Mouse (Mus musculus): ENCODE results near the gene Trap1a. TPM values are rescaled to one million over a fixed set of nuclear protein-coding genes. Genes with fewer than 3 reads are reported as not detected.
"Not testable (repeated sequence)": the region's sequence is repeated elsewhere in the genome, so short reads cannot be mapped to it uniquely, and the experiment has no call there.

The Trap1a gene
- not detected in 2 replicates for polyA plus RNA-seq (2016; fragmentation: Nextera tagmentation; extraction: Ambion mirVana)

DNA sequence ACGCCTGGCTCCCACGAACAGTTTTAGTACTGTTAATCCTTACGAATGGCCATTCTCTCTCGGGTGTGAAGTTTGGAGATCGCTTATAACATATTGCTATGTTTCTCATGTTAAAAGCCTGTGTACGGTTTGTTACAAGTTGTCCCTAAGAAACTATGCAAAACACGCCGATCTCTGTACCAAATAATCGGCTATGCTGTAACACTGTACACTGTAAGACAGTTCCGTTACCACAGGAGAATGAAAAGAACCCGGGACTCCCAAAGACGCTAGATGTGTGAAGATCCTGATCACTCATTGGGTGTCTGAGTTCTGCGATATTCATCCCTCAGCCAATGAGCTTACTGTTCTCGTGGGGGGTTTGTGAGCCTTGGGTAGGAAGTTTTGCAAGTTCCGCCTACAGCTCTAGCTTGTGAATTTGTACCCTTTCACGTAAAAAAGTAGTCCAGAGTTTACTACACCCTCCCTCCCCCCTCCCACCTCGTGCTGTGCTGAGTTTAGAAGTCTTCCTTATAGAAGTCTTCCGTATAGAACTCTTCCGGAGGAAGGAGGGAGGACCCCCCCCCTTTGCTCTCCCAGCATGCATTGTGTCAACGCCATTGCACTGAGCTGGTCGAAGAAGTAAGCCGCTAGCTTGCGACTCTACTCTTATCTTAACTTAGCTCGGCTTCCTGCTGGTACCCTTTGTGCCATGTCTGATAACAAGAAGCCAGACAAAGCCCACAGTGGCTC is at the start of gene Trap1a:
TSS of gene Trap1a (plus strand) at position 421 of the 732 bp plus-strand sequence.
- Histone ChIP-seq H3K4me1 (no peaks in the 10 kb centered on the region), H3K9ac (replicated peaks) (no peak within 1 kb of the TSS), H3K4me3 (no peak within 1 kb of the TSS), H3K27me3 (peaks cover 9% of the 10 kb centered on the region; the same call in 1 of the 2 replicates), H3K27ac (replicated peaks) (no peak within 1 kb of the TSS), H3K4me2 (replicated peaks) (no peak within 1 kb of the TSS), H3K36me3 (no peaks in the 10 kb centered on the region), H3K9me3 (no peaks in the 10 kb centered on the region)
- 90% methylated on average over 24 of the region's 24 CpGs for WGBS
- ATAC-seq (ENCODE audit: low FRiP score, low read depth), result no peak

GRCm38 (mm10) chrX:139293114-139293513 is 40.4 kb upstream of the Trap1a start:
- Histone ChIP-seq H3K4me1 (no peaks in the 10 kb centered on the region), H3K27me3 (no peaks in the 10 kb centered on the region; the same call in 1 of the 2 replicates), H3K27ac (replicated peaks) (no peak overlapping the region), H3K9ac (replicated peaks) (no peak overlapping the region), H3K36me3 (no peaks in the 10 kb centered on the region), H3K9me3 (no peaks in the 10 kb centered on the region), H3K4me3 (no peak overlapping the region), H3K4me2 (replicated peaks) (no peak overlapping the region)
- no peak for ATAC-seq (ENCODE audit: low FRiP score, low read depth)
- WGBS, result 77% methylated on average over 2 of the region's 2 CpGs

DNA sequence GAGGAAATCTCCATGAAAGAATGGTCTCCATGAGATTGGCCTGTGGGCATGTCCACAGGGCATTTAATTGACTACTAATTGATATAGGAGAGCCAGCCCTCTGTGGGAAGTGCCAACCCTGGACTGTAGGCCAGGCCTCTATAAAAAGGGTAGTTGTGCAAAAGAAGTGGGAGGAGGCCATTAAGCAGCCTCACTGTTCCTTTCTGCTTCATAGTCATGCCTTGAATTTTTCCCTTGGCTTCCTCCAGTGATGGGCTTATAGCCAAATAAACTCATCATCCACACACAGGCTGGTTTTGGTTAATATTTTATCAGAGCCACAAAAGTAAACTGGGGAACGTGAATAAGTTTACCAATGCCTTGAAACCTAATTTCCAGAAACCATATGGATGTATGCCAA is 38.2 kb upstream of the Trap1a start:
- Histone ChIP-seq H3K4me1 (no peaks in the 10 kb centered on the region), H3K4me2 (replicated peaks) (no peak overlapping the region), H3K9ac (replicated peaks) (no peak overlapping the region), H3K36me3 (no peaks in the 10 kb centered on the region), H3K9me3 (no peaks in the 10 kb centered on the region), H3K27me3 (no peaks in the 10 kb centered on the region; the same call in 1 of the 2 replicates), H3K4me3 (no peak overlapping the region), H3K27ac (replicated peaks) (no peak overlapping the region)
- WGBS, result 82% methylated on average over 1 of the region's 1 CpGs
- no peak for ATAC-seq (ENCODE audit: low FRiP score, low read depth)

DNA sequence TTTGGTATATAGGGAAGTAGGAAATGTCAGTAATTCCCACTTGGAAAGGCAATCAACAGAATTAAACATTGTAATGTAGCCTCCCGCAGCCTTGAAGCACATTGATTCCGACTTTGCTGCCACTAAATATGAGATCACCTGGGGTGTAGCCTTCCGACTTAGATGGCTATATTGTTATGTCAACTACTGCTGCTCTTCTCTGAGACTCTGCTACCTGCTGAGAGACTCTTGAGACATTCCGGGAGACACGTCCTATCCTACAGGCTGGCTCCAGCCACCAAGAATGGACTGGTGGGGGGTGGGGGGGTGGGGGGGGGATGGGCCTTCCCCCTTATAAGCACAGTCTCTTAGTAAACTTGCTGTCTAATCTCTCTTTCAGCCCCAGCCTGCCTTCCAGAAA is 16.1 kb upstream of the Trap1a start:
- not testable (repeated sequence) for H3K9me3 ChIP-seq; H3K36me3 ChIP-seq; H3K27me3 ChIP-seq; ATAC-seq (ENCODE audit: low FRiP score, low read depth); H3K4me2 ChIP-seq (replicated peaks); H3K9ac ChIP-seq (replicated peaks); H3K27ac ChIP-seq (replicated peaks); H3K4me3 ChIP-seq; H3K4me1 ChIP-seq
- 58% methylated on average over 5 of the region's 5 CpGs for WGBS

- no peaks in the 10 kb centered on the region for H3K9me3 ChIP-seq
- no peak overlapping the region for H3K27ac ChIP-seq (replicated peaks)
- no peaks in the 10 kb centered on the region for H3K4me1 ChIP-seq
- H3K27me3 ChIP-seq, result peaks cover 5% of the 10 kb centered on the region; the same call in 1 of the 2 replicates
- H3K4me3 ChIP-seq, result no peak overlapping the region
- H3K9ac ChIP-seq (replicated peaks), result no peak overlapping the region
- ATAC-seq (ENCODE audit: low FRiP score, low read depth), result no peak
- no peaks in the 10 kb centered on the region for H3K36me3 ChIP-seq
- 89% methylated on average over 9 of the region's 9 CpGs for WGBS
- no peak overlapping the region for H3K4me2 ChIP-seq (replicated peaks)
Measured at GRCm38 (mm10) chrX:139332583-139332982, 900 bp upstream of the Trap1a start.

- H3K9ac ChIP-seq (replicated peaks), result no peak overlapping the region
- no peaks in the 10 kb centered on the region for H3K9me3 ChIP-seq
- no peak overlapping the region for H3K4me2 ChIP-seq (replicated peaks)
- peaks cover 12% of the 10 kb centered on the region; the same call in 1 of the 2 replicates for H3K27me3 ChIP-seq
- no peak for ATAC-seq (ENCODE audit: low FRiP score, low read depth)
- no peaks in the 10 kb centered on the region for H3K36me3 ChIP-seq
- no peaks in the 10 kb centered on the region for H3K4me1 ChIP-seq
- no peak overlapping the region for H3K27ac ChIP-seq (replicated peaks)
- H3K4me3 ChIP-seq, result no peak overlapping the region
- WGBS, result 92% methylated on average over 14 of the region's 14 CpGs
Measured at GRCm38 (mm10) chrX:139334504-139335418, 1.3 kb downstream of the Trap1a start.

DNA sequence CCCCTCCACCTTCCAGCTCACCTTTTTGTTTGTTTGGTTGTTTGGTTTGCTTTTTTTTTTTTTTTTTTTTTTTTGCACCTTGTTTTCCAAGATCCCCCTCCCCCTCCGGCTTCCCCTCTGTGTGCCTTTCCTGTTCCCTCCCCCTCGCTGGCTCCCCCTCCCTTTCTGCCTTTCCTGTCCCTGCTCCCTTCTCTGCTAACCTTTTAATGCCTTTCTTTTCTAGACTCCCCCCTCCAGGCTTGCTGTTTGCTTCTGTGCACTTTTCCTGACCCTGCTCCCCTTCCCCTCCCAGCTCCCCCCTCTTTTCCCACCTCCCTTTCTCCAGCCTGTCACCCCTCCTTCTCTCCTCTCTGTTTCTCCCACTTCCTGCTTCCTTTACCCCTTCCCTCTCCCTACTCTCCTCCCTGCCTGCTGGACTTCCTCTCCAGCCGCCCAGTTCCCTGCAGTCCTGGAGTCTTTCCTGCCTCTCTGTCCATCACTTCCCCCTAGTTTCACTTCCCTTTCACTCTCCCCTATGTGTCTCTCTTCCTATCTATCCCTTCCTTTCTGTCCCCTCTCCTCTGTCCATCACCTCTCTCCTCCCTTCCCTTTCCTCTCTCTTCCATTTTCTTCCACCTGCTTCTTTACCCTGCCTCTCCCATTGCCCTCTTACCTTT is 2.1 kb downstream of the Trap1a start:
- Histone ChIP-seq H3K4me3 (no peak overlapping the region), H3K9ac (replicated peaks) (no peak overlapping the region), H3K4me2 (replicated peaks) (no peak overlapping the region), H3K27ac (replicated peaks) (no peak overlapping the region), H3K27me3 (peaks cover 12% of the 10 kb centered on the region; the same call in 1 of the 2 replicates), H3K9me3 (no peaks in the 10 kb centered on the region), H3K4me1 (no peaks in the 10 kb centered on the region), H3K36me3 (no peaks in the 10 kb centered on the region)
- ATAC-seq (ENCODE audit: low FRiP score, low read depth), result no peak
- 86% methylated on average over 3 of the region's 3 CpGs for WGBS

GRCm38 (mm10) chrX:139339553-139339952 is 6.1 kb downstream of the Trap1a start:
- H3K27ac ChIP-seq (replicated peaks), result no peak overlapping the region
- peaks cover 14% of the 10 kb centered on the region; the same call in 1 of the 2 replicates for H3K27me3 ChIP-seq
- H3K4me2 ChIP-seq (replicated peaks), result no peak overlapping the region
- no peaks in the 10 kb centered on the region for H3K4me1 ChIP-seq
- whole genome bisulfite sequencing, result 91% methylated on average over 4 of the region's 4 CpGs
- H3K36me3 ChIP-seq, result no peaks in the 10 kb centered on the region
- no peaks in the 10 kb centered on the region for H3K9me3 ChIP-seq
- no peak for ATAC-seq (ENCODE audit: low FRiP score, low read depth)
- H3K9ac ChIP-seq (replicated peaks), result no peak overlapping the region
- no peak overlapping the region for H3K4me3 ChIP-seq

GRCm38 (mm10) chrX:139341185-139341584 is 7.7 kb downstream of the Trap1a start:
- Histone ChIP-seq H3K4me1 (no peaks in the 10 kb centered on the region), H3K27me3 (peaks cover 12% of the 10 kb centered on the region; the same call in 1 of the 2 replicates), H3K36me3 (no peaks in the 10 kb centered on the region), H3K4me3 (no peak overlapping the region), H3K27ac (replicated peaks) (no peak overlapping the region), H3K4me2 (replicated peaks) (no peak overlapping the region), H3K9me3 (no peaks in the 10 kb centered on the region), H3K9ac (replicated peaks) (no peak overlapping the region)
- 77% methylated on average over 2 of the region's 2 CpGs for WGBS
- ATAC-seq (ENCODE audit: low FRiP score, low read depth), result no peak

DNA sequence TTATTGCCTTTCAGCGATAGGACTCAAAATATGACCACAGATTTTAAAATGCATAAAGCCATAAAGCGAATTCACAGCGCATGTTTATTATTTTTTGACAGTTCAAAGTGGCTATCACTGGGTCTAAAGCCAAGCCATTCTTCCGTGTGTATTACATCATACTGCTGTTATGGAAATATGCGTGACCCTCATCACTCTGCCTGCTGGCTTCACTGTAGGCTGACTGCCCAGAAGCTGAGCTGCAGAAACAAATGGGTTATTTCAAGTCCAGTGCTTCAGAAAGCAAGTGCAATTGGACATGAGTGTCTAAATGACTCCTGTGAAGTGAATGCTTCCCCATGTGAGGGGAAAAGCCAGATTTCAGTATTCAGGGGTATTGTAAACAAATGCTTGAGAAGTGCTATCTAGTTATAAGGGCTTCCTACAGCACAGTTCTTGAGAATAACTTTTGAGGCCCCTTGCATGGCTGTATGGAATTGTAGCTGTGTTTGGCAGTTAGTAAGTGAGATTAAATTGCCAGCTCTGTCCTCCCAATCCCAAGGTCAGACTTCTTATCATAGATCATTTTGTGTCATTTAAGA is 18.8 kb downstream of the Trap1a start:
- H3K4me2 ChIP-seq (replicated peaks), result no peak overlapping the region
- H3K27me3 ChIP-seq, result peaks cover 20% of the 10 kb centered on the region; the same call in 1 of the 2 replicates
- 75% methylated on average over 5 of the region's 5 CpGs for WGBS
- H3K36me3 ChIP-seq, result no peaks in the 10 kb centered on the region
- no peak overlapping the region for H3K27ac ChIP-seq (replicated peaks)
- no peak overlapping the region for H3K9ac ChIP-seq (replicated peaks)
- no peak overlapping the region for H3K4me3 ChIP-seq
- no peak for ATAC-seq (ENCODE audit: low FRiP score, low read depth)
- H3K4me1 ChIP-seq, result no peaks in the 10 kb centered on the region
- no peaks in the 10 kb centered on the region for H3K9me3 ChIP-seq

- H3K27me3 ChIP-seq, result peaks cover 18% of the 10 kb centered on the region; the same call in 1 of the 2 replicates
- H3K4me2 ChIP-seq (replicated peaks), result no peak overlapping the region
- no peak overlapping the region for H3K27ac ChIP-seq (replicated peaks)
- no peak overlapping the region for H3K4me3 ChIP-seq
- no peaks in the 10 kb centered on the region for H3K9me3 ChIP-seq
- 56% methylated on average over 7 of the region's 7 CpGs for WGBS
- no peak for ATAC-seq (ENCODE audit: low FRiP score, low read depth)
- H3K36me3 ChIP-seq, result no peaks in the 10 kb centered on the region
- no peak overlapping the region for H3K9ac ChIP-seq (replicated peaks)
- H3K4me1 ChIP-seq, result no peaks in the 10 kb centered on the region
Measured at GRCm38 (mm10) chrX:139357639-139358260, 24.3 kb downstream of the Trap1a start.
